Mouse (Mus musculus): ENCODE measurements at regions not wholly inside any gene's neighbourhood (a gene's known extent, or its start where the extent isn't known, plus 50 kb on each side); places are given as distances from the start of the nearest gene placed in this dataset.

- TF ChIP-seq CTCF (IDR thresholded peaks at IDR 0.05; ENCODE audit: borderline replicate concordance, insufficient read depth, low read length) (no peak), POLR2A (IDR thresholded peaks at IDR 0.05; ENCODE audit: low read depth, low read length) (no peak)
Observed at GRCm38 (mm10) chr8:31008309-31008708, 2420.2 kb upstream of the 5930422O12Rik start.

All from embryonic fibroblast, embryonic 13.5 days (primary cell).